Mouse (Mus musculus) MEL (cell line): ENCODE measurements around the gene Rgs6. TPM values are rescaled to one million over a fixed set of nuclear protein-coding genes. Genes with fewer than 3 reads are reported as not detected.

Experiments
- DNase-seq: peaks from one replicate; pipeline ENCODE4 v3.0.0; 2011; ENCODE audit warnings: low read depth, low spot score
- H3K27ac ChIP-seq: 2 replicates; pipeline ENCODE4 v1.5.1; 2012; ENCODE audit warnings: low read depth, mild to moderate bottlenecking, control low read depth, low read length, moderate library complexity; ENCODE audit not compliant: control insufficient read depth
- H3K27me3 ChIP-seq, 2 experiments: fragments of 150-350 bp in 1 of 2; sonication (generic) in 1 of 2; 2 replicates each; pipeline ENCODE4 v1.6.1; 2012; ENCODE audit warnings: low read length in 2 of 2, mild to moderate bottlenecking in 2 of 2, improper control_type of control experiment in 1 of 2, moderate library complexity in 1 of 2; ENCODE audit not compliant: insufficient read depth in 2 of 2, control insufficient read depth in 1 of 2
- H3K36me3 ChIP-seq, 2 experiments: 2 replicates each; pipeline ENCODE4 v1.6.1; 2012 to 2014; ENCODE audit warnings: low read length in 2 of 2, improper control_type of control experiment in 1 of 2, inconsistent platforms in 1 of 2, mild to moderate bottlenecking in 1 of 2; ENCODE audit not compliant: insufficient read depth in 2 of 2, control insufficient read depth in 1 of 2
- H3K4me1 ChIP-seq, 2 experiments: fragments of 150-350 bp in 1 of 2; sonication (generic) in 1 of 2; 2 replicates each; pipeline ENCODE4 v1.6.1; 2012; ENCODE audit warnings: low read length in 2 of 2, improper control_type of control experiment in 1 of 2, mild to moderate bottlenecking in 1 of 2; ENCODE audit not compliant: insufficient read depth in 2 of 2, control insufficient read depth in 1 of 2
- H3K4me3 ChIP-seq, 2 experiments: fragments of 150-350 bp in 1 of 2; sonication (generic) in 1 of 2; 2 replicates each; pipeline ENCODE4 v1.5.1; 2012; ENCODE audit warnings: low read depth in 2 of 2, low read length in 2 of 2, mild to moderate bottlenecking in 2 of 2, moderate library complexity in 2 of 2, control low read depth in 1 of 2, improper control_type of control experiment in 1 of 2; ENCODE audit not compliant: control insufficient read depth in 1 of 2, insufficient read depth in 1 of 2
- H3K79me2 ChIP-seq: 2 replicates; pipeline ENCODE4 v1.6.1; 2012; ENCODE audit warnings: mild to moderate bottlenecking, low read length, moderate library complexity; ENCODE audit not compliant: control insufficient read depth, poor library complexity, insufficient read depth
- H3K9ac ChIP-seq: 2 replicates; pipeline ENCODE4 v1.6.1; 2012; ENCODE audit warnings: low read depth, mild to moderate bottlenecking, control low read depth, low read length, moderate library complexity; ENCODE audit not compliant: control insufficient read depth, poor library complexity, severe bottlenecking
- H3K9me3 ChIP-seq: fragments of 150-350 bp; sonication (generic); replicated peaks from 2 replicates; pipeline ENCODE4 v1.6.1; 2012; ENCODE audit warnings: mild to moderate bottlenecking, low read length, improper control_type of control experiment, moderate library complexity; ENCODE audit not compliant: insufficient read depth
- CTCF ChIP-seq, 3 experiments: IDR thresholded peaks in 2 of 3; conservative IDR thresholded peaks in 1 of 3; 2 replicates each; pipeline ENCODE4 v1.5.1; 2011 to 2012; ENCODE audit warnings: low read length in 3 of 3, low read depth in 2 of 3, mild to moderate bottlenecking in 2 of 3, improper control_type of control experiment in 1 of 3, inconsistent platforms in 1 of 3, mixed read lengths in 1 of 3, moderate library complexity in 1 of 3; ENCODE audit not compliant: control insufficient read depth in 1 of 3, insufficient read depth in 1 of 3, poor library complexity in 1 of 3, severe bottlenecking in 1 of 3
- E2F4 ChIP-seq: IDR thresholded peaks from 2 replicates; pipeline ENCODE4 v1.6.1; 2011; ENCODE audit warnings: low read depth, low read length, improper control_type of control experiment, borderline replicate concordance
- HCFC1 ChIP-seq: IDR thresholded peaks from 2 replicates; pipeline ENCODE4 v1.6.1; 2012; ENCODE audit warnings: low read depth, mild to moderate bottlenecking, inconsistent platforms, low read length, improper control_type of control experiment, moderate library complexity
- MAFK ChIP-seq: IDR thresholded peaks from 2 replicates; pipeline ENCODE4 v1.6.1; 2011; ENCODE audit warnings: low read depth, mild to moderate bottlenecking, low read length, improper control_type of control experiment, borderline replicate concordance
- MEF2A ChIP-seq: IDR thresholded peaks from 2 replicates; pipeline ENCODE4 v1.6.1; 2014; ENCODE audit warnings: low read depth, mild to moderate bottlenecking, inconsistent platforms, low read length, improper control_type of control experiment; ENCODE audit not compliant: poor library complexity, insufficient replicate concordance, severe bottlenecking; ENCODE audit errors: extremely low read depth
- MXI1 ChIP-seq: IDR thresholded peaks from 2 replicates; pipeline ENCODE4 v1.6.1; 2011; ENCODE audit warnings: mild to moderate bottlenecking, low read depth, low read length, improper control_type of control experiment
- MYC ChIP-seq: IDR thresholded peaks from 2 replicates; pipeline ENCODE4 v1.6.1; 2011; ENCODE audit warnings: low read depth, mild to moderate bottlenecking, low read length, improper control_type of control experiment, moderate library complexity
- NELFE ChIP-seq: IDR thresholded peaks from 2 replicates; pipeline ENCODE4 v1.6.1; 2011; ENCODE audit warnings: low read depth, low read length, improper control_type of control experiment
- POLR2AphosphoS2 ChIP-seq: IDR thresholded peaks from 2 replicates; pipeline ENCODE4 v1.6.1; 2011; ENCODE audit warnings: low read length, improper control_type of control experiment
- SMC3 ChIP-seq: IDR thresholded peaks from 2 replicates; pipeline ENCODE4 v1.6.1; 2011; ENCODE audit warnings: low read depth, low read length, improper control_type of control experiment
- TBP ChIP-seq: IDR thresholded peaks from 2 replicates; pipeline ENCODE4 v1.8.0; 2011; ENCODE audit warnings: low read depth, low read length, improper control_type of control experiment
- USF1 ChIP-seq: IDR thresholded peaks from 2 replicates; pipeline ENCODE4 v1.6.1; 2014; ENCODE audit warnings: low read depth, mild to moderate bottlenecking, inconsistent platforms, low read length, improper control_type of control experiment, moderate library complexity
- ZC3H11A ChIP-seq: IDR thresholded peaks from 2 replicates; pipeline ENCODE4 v1.6.1; 2012; ENCODE audit warnings: low read depth, mild to moderate bottlenecking, inconsistent platforms, low read length, improper control_type of control experiment
- ZKSCAN1 ChIP-seq: IDR thresholded peaks from 2 replicates; pipeline ENCODE4 v1.6.1; 2012; ENCODE audit warnings: low read depth, mild to moderate bottlenecking, inconsistent platforms, low read length, improper control_type of control experiment, moderate library complexity
- ZMIZ1 ChIP-seq: IDR thresholded peaks from 2 replicates; pipeline ENCODE4 v1.6.1; 2012; ENCODE audit warnings: low read depth, mild to moderate bottlenecking, inconsistent platforms, low read length, improper control_type of control experiment, moderate library complexity
- polyA plus RNA-seq, 2 experiments: library from polyadenylated mRNA; stranded (reverse) in 1 of 2; unstranded in 1 of 2; fragments of >175 nt in 1 of 2; fragments of >200 nt in 1 of 2; gene quantifications; 2 replicates each; pipeline versions ENCODE4 v1.2.1 to v1.2.4; 2012; ENCODE audit warnings: low replicate concordance in 2 of 2, low read depth in 1 of 2; ENCODE audit not compliant: insufficient read length in 2 of 2, insufficient read depth in 1 of 2, missing spikeins in 1 of 2
- total RNA-seq: library from RNA; depleted of rRNA; stranded (reverse); fragments of 300-350 nt; gene quantifications from 2 replicates; pipeline ENCODE4 v1.2.3, GENCODE M21; 2012

The Rgs6 gene
- total and polyA plus RNA-seq, 3 experiments = not detected

DNA sequence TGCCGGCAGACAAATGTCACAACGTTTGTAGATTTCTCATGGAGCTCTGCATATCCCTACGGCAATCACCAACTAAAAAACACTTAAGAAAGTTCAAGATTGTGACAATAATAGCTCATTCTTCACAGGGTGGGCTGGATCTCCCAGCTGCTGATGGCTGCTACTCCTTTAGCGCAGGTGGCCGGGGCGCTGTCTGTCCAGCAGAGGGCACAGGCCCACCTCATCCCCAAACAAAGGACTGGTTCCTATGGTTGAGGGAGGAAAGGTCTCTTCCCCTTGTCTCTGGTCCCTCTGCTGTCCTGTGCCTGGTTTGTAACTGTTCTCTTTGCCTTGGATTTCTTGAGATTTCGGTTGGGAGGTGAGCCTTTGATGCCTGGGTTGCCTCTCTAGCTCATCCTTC lies 1.5 kb upstream of the Rgs6 start:
- Histone ChIP-seq H3K4me3 (no peak overlapping the region), H3K27ac (no peak overlapping the region), H3K9me3 (no peaks in the 10 kb centered on the region), H3K79me2 (no peaks in the 10 kb centered on the region), H3K36me3 (no peaks in the 10 kb centered on the region), H3K27me3 (no peaks in the 10 kb centered on the region; a peak in 1 of 4 replicates), H3K9ac (no peak overlapping the region), H3K4me1 (no peaks in the 10 kb centered on the region)
- DNase-seq = no peak
- TF ChIP-seq MEF2A (no peak), CTCF (IDR thresholded peaks at IDR 0.05 in 2 of 3, conservative IDR thresholded peaks at IDR 0.05 in 1 of 3; ENCODE audit: control insufficient read depth in 1 of 3, insufficient read depth in 1 of 3, low read depth in 2 of 3, low read length in 3 of 3, poor library complexity in 1 of 3, severe bottlenecking in 1 of 3) (peak in 2 of 3 experiments; percentile 9 to 18; a peak in 2 of 6 replicates), SMC3 (peak; percentile 21; the same call in 1 of the 2 replicates)
- TF ChIP-seq, all 39 proteins: peak for 2

DNA sequence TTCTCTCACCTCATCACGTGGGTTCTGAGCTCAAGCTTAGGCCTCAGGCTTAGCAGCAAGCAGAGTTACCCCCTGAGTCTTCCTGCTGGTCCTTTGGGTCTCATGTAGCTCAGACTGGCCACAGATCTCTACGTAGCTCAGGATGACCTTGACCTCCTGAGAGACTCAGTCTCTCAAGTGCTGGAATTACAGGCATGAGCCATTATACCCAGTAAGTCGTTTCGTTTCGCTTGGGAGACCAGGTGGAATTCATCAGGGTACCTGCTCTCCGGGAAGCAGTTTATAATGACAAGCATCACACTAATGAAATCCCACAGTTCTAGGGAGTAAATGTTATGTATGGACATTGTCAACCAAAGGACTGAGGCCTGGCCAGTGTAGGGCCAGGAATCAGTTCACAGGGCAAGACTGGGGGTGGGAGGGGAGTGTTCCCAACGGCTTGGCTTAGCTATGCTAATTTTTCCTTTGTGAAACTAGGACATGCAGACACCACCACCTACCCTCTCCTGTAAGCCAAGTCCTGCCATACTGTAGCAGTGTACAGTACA lies 670 bp upstream of the Rgs6 start:
- Histone ChIP-seq H3K9me3 (no peaks in the 10 kb centered on the region), H3K27ac (no peak overlapping the region), H3K4me3 (no peak overlapping the region), H3K4me1 (no peaks in the 10 kb centered on the region), H3K36me3 (no peaks in the 10 kb centered on the region), H3K9ac (no peak overlapping the region), H3K79me2 (no peaks in the 10 kb centered on the region), H3K27me3 (no peaks in the 10 kb centered on the region; a peak in 2 of 4 replicates)
- no peak for DNase-seq
- TF ChIP-seq SMC3 = no peak
- no peak for TF ChIP-seq MAFK
- no peak for TF ChIP-seq ZKSCAN1
- TF ChIP-seq USF1 = no peak
- TF ChIP-seq NELFE = no peak
- TF ChIP-seq TBP = no peak
- TF ChIP-seq ZMIZ1 = no peak
- TF ChIP-seq MXI1 = no peak
- no peak for TF ChIP-seq POLR2AphosphoS2
- TF ChIP-seq CTCF (IDR thresholded peaks at IDR 0.05 in 2 of 3, conservative IDR thresholded peaks at IDR 0.05 in 1 of 3; ENCODE audit: control insufficient read depth in 1 of 3, insufficient read depth in 1 of 3, low read depth in 2 of 3, low read length in 3 of 3, poor library complexity in 1 of 3, severe bottlenecking in 1 of 3) = no peak
- no peak for TF ChIP-seq E2F4
- no peak for TF ChIP-seq HCFC1
- no peak for TF ChIP-seq MYC
- TF ChIP-seq ZC3H11A = no peak
